Mouse (Mus musculus) megakaryocyte, embryonic 14.5 days (primary cell): Measurements from ENCODE around the gene Hist1h4f.
"Not testable (repeated sequence)": the region's sequence is repeated elsewhere in the genome, so short reads cannot be mapped to it uniquely, and the experiment has no call there.

Source experiments
- FLI1 ChIP-seq: IDR thresholded peaks from 2 replicates; pipeline ENCODE4 v1.6.1; 2012; ENCODE audit warnings: low read length, inconsistent platforms, mixed read lengths
- GATA1 ChIP-seq: IDR thresholded peaks from 3 replicates; pipeline ENCODE4 v1.6.1; 2012; ENCODE audit warnings: mixed read lengths, low read length, inconsistent platforms, borderline replicate concordance

DNA sequence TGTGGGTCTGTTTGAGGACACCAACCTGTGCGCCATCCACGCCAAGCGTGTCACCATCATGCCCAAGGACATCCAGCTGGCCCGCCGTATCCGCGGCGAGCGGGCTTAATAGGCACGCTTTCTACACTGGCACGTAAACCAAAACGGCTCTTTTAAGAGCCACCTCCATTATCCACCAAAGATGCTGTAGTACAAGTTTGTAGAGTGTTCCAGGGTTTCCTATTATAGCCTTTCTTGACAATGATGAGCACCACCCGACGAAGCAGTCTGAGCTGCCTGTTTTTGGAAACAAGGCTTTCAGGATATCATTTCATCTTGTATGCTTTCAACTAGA lies 6.7 kb downstream of the Hist1h4f start:
- TF ChIP-seq GATA1, FLI1: not testable (repeated sequence)
